In the genomic region with DNA sequence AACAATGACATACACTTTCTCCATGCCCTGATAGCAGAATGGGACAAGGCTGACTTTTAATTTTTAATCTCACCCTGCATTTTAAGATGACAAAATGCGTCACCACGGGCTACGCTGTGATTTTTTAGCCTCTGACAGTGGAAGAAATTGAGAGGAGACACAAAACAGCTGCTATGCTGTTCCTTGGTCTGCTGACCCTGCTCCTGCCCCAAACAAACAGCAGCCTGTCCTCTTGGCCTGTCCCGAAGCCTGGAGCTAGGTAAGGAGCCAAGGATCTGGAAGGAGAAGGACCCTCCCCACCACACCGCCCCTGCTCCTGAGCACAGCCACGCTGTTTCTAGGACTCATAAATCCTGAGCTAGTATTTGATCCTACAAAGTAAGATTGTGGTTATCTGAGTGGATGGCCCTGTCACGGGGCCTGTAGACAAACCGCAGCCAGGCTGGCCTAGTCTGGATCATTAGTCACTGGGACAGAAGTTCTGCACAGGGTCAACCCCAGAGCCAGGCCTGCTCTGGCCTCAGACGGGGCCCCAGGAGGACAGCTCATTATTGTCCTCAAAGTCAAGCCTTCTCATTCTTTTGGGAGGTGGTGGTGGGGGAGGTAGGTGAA, we compare ENCODE assay signal across 11 mouse cellular contexts. TPM values are rescaled to one million over a fixed set of nuclear protein-coding genes. Genes with fewer than 3 reads are reported as not detected.
DNase-seq lines count a peak whose midpoint lies in the region; ATAC-seq and TF ChIP-seq lines count a peak whose summit lies in the region.
"Had no signal": no experiment of that assay in that cellular context is flagged by ENCODE, and none has a peak within 500 bp of the region (broad histone marks: within the 10 kb centered on the region; RNA-seq: fewer than 3 reads in every experiment).

No protein-coding gene starts in this region.

- ATAC-seq in lung, embryonic 15.5 days (ENCODE audit: borderline replicate concordance, extremely low read depth, low FRiP score, low TSS enrichment), result peak; percentile 67

- H3K27ac ChIP-seq in heart, embryonic 10.5 days, result peak overlapping the region; percentile 42; the same call in 1 of the 2 replicates
- H3K27ac ChIP-seq in lung, embryonic 15.5 days, result no peak overlapping the region
- H3K27ac ChIP-seq: liver, embryonic 13.5 days had no signal

- H3K9ac ChIP-seq in lung, embryonic 15.5 days, result no peak overlapping the region
- H3K9ac ChIP-seq: liver, embryonic 13.5 days had no signal

- no peak for TF ChIP-seq POLR2A in lung, adult 2 months (IDR thresholded peaks at IDR 0.05; ENCODE audit: borderline replicate concordance, extremely low read depth, low read depth, low read length)

- DNase-seq in heart, embryonic 10.5 days (ENCODE audit: low spot score), result no peak
- no peak for DNase-seq in heart, adult 18-20 months
- no peak for DNase-seq in lung, adult 2 months
- DNase-seq in kidney, postnatal 14 days, result peak; percentile 44
- no peak for DNase-seq in layer of hippocampus, adult 9-10 months (ENCODE audit: low spot score)
- no peak for DNase-seq in thymus, postnatal 10 days (ENCODE audit: low spot score in 2 of 2)
- no peak for DNase-seq in layer of hippocampus, postnatal 10 days (ENCODE audit: low spot score in 2 of 2)
- DNase-seq: cerebellum, adult 11-12 months; liver, embryonic 13.5 days had no signal

- H3K36me3 ChIP-seq in heart, embryonic 10.5 days, result no peaks in the 10 kb centered on the region
- no peaks in the 10 kb centered on the region for H3K36me3 ChIP-seq in lung, embryonic 15.5 days
- H3K36me3 ChIP-seq: liver, embryonic 13.5 days had no signal

- H3K27me3 ChIP-seq in heart, embryonic 10.5 days (ENCODE audit: insufficient read depth, poor library complexity, severe bottlenecking), result no peaks in the 10 kb centered on the region
- H3K27me3 ChIP-seq in lung, embryonic 15.5 days, result no peaks in the 10 kb centered on the region; the same call in 1 of the 2 replicates
- H3K27me3 ChIP-seq: liver, embryonic 13.5 days had no signal

- TF ChIP-seq CTCF in lung, adult 2 months (IDR thresholded peaks at IDR 0.05; ENCODE audit: insufficient read depth, low read length), result no peak

- WGBS in heart, embryonic 10.5 days, result 57% methylated on average over 9 of the region's 9 CpGs
- 36% methylated on average over 9 of the region's 9 CpGs for WGBS in lung, embryonic 15.5 days
- 53% methylated on average over 9 of the region's 9 CpGs for WGBS in lung, adult 2 months

- H3K4me2 ChIP-seq in lung, embryonic 15.5 days, result no peak overlapping the region
- H3K4me2 ChIP-seq: liver, embryonic 13.5 days; midbrain, embryonic 11.5 days had no signal

- peaks cover 19% of the 10 kb centered on the region for H3K4me1 ChIP-seq in heart, embryonic 10.5 days
- H3K4me1 ChIP-seq in lung, embryonic 15.5 days, result no peaks in the 10 kb centered on the region
- H3K4me1 ChIP-seq in lung, adult 2 months (ENCODE audit: control insufficient read depth, insufficient read depth, low read length), result no peaks in the 10 kb centered on the region
- H3K4me1 ChIP-seq: liver, embryonic 13.5 days had no signal

- no peak overlapping the region for H3K4me3 ChIP-seq in heart, embryonic 10.5 days
- no peak overlapping the region for H3K4me3 ChIP-seq in lung, embryonic 15.5 days
- no peak overlapping the region for H3K4me3 ChIP-seq in lung, adult 2 months (replicated peaks; ENCODE audit: extremely low read depth, low read depth, low read length)
- H3K4me3 ChIP-seq: liver, embryonic 13.5 days had no signal

- H3K9me3 ChIP-seq in heart, embryonic 10.5 days, result no peaks in the 10 kb centered on the region
- no peaks in the 10 kb centered on the region for H3K9me3 ChIP-seq in lung, embryonic 15.5 days
- H3K9me3 ChIP-seq: liver, embryonic 13.5 days had no signal

RNA-seq across cellular contexts. Expression of gene Them7, which starts 17.5 kb away (rescaled TPM):
- 1.0 and 2.7 TPM in 2 replicates for polyA plus RNA-seq in heart, embryonic 10.5 days (2016; fragmentation: Nextera tagmentation; extraction: Ambion mirVana)
- 1 to 10 TPM; 2.0 to 3.3 TPM for total RNA-seq in heart, adult 18-20 months (2021)
- polyA plus RNA-seq in lung, embryonic 15.5 days (2015; fragmentation: Nextera tagmentation; extraction: Ambion mirVana), result 0.16 and 0.40 TPM in 2 replicates
- polyA plus RNA-seq in lung, adult 2 months (2012; rRNA removed), result 0.19 TPM in 1 of 2 replicates, not detected in the other
- total RNA-seq in layer of hippocampus, postnatal 10 days (2021), result not detected
